Mouse (Mus musculus): ENCODE data around the gene Pitpnc1.

- TF ChIP-seq CTCF (IDR thresholded peaks at IDR 0.05; ENCODE audit: low read depth) (no peak), EP300 (optimal IDR thresholded peaks at IDR 0.05) (no peak)
Measured at GRCm38 (mm10) chr11:107254181-107254580, 216.3 kb downstream of the Pitpnc1 start.

Data from stomach, postnatal 0 days (tissue).